Mouse (Mus musculus): Measurements from ENCODE around the gene Stard5.

The Stard5 gene

DNA sequence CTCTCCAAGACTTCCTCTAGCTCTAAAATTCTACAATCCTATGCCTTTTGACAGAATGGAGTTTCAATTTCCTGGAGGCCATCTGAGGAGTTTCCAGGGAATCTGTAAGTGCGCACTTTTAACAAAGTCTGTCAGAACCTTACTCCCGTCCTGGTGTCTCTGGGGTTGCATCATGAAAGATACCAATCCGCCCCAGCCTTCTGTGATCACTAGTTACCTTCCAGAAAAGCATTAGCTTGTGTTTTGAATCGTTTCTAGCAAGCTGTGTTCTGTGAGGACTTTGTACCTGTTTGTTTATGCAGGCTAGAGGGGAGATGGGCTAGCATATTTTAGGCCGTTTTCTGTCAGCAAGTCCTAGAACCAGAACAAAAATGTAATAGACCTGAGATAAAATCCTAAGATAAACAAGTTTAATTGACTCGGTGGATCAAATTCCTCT is 942 bp downstream of the Stard5 start:
- no peak for DNase-seq (ENCODE audit: low read depth, low spot score)

- DNase-seq (ENCODE audit: low read depth, low spot score), result no peak
These were observed 2.1 kb downstream of the Stard5 start for GRCm38 (mm10) chr7:83633856-83634255.

- DNase-seq (ENCODE audit: low read depth, low spot score), result no peak
These were observed 4.0 kb downstream of the Stard5 start for GRCm38 (mm10) chr7:83635726-83636125.

DNA sequence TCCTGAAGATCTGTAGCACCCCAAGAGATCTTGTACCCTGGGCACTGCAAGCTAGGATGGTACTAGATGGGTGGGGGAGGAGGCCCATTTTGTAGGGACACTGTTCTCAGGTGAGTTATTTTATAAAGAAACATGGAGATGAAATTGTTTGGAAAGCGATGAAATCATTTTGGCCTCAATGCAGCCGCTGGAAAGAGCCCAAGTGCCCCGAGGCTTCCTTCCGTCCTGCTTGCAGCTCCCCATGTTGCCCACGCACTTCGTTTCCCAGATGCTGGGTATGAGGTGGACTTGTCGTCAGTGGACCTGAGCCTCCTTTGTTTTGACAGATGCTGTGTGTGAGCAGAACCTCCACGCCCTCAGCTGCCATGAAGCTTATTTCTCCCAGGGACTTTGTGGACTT is 4.7 kb downstream of the Stard5 start:
- no peak for DNase-seq (ENCODE audit: low read depth, low spot score)

- DNase-seq (ENCODE audit: low read depth, low spot score), result no peak
These were observed 6.2 kb downstream of the Stard5 start for GRCm38 (mm10) chr7:83637781-83638583.

- DNase-seq (ENCODE audit: low read depth, low spot score), result no peak
These were observed 7.3 kb downstream of the Stard5 start for GRCm38 (mm10) chr7:83639084-83639483.

- no peak for DNase-seq (ENCODE audit: low read depth, low spot score)
These were observed 8.8 kb downstream of the Stard5 start for GRCm38 (mm10) chr7:83640581-83640980.

DNA sequence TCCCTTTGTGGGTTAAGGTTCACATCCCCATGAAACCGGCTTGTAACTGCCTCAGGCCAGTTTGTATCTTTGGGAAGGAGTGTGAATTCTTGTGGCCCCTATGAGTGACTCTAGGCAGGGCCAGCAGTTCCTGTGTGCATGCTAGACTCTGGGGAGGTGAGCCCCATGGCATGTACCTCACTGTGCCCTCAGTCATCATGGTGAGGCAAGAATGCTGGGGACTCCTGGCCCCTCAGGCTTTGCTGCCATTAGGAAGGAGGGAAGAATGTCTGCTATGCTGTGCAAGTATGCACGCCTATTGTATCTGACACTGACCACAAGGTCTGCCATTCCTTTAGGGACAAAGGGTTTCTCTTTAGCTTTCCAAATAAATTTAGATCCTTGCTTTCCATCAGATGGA is 9.4 kb downstream of the Stard5 start:
- peak; percentile 21 for DNase-seq (ENCODE audit: low read depth, low spot score)

DNA sequence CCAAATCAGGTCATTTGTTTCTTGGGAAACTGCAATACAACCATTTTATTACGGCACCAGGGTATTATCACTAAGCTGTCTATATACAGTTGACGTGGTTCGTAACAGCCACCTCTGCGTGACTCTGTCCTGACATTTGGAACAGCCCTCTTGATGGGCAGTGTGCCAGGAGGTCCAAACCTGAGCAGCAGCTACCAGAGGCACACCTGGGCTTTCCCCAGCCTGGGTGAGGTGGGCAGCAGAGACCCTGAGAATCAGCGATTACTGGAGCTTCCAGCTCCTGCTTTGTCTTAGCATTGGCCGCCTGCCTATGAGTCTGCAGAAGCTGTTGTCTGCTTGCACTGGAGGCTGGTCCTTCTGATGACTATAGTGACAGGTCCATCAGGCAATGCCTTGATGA is 11.8 kb downstream of the Stard5 start:
- DNase-seq (ENCODE audit: low read depth, low spot score), result no peak

- DNase-seq (ENCODE audit: low read depth, low spot score), result no peak
These were observed 13.0 kb downstream of the Stard5 start for GRCm38 (mm10) chr7:83644761-83645160.

GRCm38 (mm10) chr7:83645476-83645875 is 13.7 kb downstream of the Stard5 start:
- DNase-seq (ENCODE audit: low read depth, low spot score), result no peak

DNA sequence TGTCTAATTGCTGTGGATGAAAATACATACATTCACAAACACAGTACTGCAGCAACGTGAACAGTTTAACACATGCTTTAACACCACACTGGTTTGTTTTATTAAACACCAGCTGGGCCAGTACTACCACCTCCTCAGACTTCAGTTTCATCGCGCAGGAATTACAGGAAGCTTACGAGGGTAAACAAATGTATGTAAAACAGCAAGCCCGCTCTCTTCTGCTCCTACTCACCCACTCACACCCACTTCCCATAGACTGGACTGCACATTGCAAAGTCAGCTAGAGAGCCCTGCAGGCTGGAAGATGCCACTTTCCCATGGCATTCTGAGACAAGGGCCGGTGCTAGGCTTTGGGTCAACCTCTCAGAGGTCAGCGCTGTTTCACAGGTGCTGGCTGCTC is 17.0 kb downstream of the Stard5 start:
- no peak for DNase-seq (ENCODE audit: low read depth, low spot score)

- no peak for DNase-seq (ENCODE audit: low read depth, low spot score)
These were observed 18.9 kb downstream of the Stard5 start for GRCm38 (mm10) chr7:83650638-83651037.

- no peak for DNase-seq (ENCODE audit: low read depth, low spot score)
These were observed 20.7 kb downstream of the Stard5 start for GRCm38 (mm10) chr7:83652498-83652897.

- no peak for DNase-seq (ENCODE audit: low read depth, low spot score)
These were observed 21.9 kb downstream of the Stard5 start for GRCm38 (mm10) chr7:83653605-83654051.

DNA sequence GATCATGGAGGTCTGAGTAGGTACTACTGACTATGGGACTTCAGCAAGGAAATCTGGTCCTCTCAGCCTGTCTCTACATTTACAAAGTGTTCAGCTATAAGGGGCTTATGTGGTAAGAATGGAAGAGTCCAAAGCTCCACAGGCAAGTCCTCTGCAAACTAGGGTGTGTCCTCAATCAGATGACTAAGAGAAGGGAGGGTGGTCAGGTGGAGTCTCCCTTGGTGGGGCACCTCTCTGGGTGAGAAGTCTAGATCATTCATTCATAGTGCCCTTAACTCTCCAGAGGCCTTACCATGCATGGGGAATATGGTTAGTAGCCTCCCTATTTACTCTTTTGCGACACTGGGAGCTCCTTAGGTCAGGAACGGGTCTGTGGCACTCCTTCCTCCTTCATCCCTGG is 22.4 kb downstream of the Stard5 start:
- DNase-seq (ENCODE audit: low read depth, low spot score), result no peak

- DNase-seq (ENCODE audit: low read depth, low spot score), result no peak
These were observed 23.3 kb downstream of the Stard5 start for GRCm38 (mm10) chr7:83654938-83655630.

DNA sequence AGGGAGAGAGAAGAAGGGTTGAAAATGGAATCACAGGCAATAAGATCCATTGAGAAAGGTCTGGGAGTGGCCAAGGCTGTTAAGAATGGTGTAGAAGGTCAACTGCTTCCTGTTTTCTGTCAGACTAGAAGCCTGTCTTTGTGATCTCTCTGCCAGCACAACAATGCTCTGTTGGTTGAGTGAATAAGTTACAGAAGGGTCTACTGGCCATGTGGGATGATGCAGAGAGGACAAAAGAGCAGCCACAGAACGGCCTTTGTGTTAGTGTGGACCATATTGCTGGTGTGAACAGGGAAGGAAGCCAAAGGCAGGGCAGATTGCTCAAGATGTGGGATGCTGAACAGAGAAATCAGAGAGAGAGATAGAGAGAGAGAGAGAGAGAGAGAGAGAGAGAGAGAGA is 27.0 kb downstream of the Stard5 start:
- no peak for DNase-seq (ENCODE audit: low read depth, low spot score)

DNA sequence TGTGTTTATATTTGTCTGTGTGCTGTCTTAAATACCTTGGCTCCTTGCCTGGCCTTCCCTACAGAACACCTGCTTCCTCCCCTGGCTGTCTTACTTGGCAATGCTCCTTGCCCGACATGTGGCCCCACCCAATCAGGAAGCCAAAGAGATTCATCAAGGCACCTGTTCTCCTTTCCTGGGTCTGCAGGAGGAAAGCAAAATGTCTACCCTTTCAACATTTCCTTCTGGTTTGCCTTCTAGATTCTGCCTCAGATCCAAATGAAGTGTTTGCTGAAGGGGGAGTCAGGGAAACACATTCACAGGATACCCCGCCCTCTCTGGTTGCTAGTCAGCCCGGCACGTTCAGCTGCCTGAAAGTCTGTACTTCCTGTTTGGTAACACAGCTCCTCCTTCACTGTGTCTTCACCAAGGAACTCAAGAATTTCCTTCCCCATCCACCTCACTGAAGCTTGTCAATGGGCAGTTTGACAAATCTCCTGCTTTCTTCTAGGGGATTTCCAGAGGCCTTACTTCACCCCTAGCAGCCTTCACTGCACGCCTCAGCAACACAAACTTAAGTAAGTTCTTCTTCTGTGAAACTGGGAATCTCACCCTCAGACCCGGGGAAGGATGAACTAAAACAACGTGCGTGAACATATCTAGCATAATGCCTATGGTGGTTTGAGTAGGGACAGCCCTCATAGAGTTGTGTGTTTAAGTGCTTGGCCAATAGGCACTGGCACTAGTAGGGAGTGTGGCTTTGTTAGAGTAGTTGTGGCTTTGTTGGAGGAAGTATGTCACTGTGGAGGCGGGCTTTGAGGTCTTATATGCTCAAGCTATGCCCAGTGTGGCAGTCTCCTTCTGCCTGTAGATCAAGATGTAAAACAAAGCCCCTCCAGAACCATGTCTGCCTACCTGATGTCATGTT is 27.7 kb downstream of the Stard5 start:
- DNase-seq (ENCODE audit: low read depth, low spot score), result no peak

GRCm38 (mm10) chr7:83660273-83660691 is 28.5 kb downstream of the Stard5 start:
- DNase-seq (ENCODE audit: low read depth, low spot score), result no peak

- no peak for DNase-seq (ENCODE audit: low read depth, low spot score)
These were observed 29.3 kb downstream of the Stard5 start for GRCm38 (mm10) chr7:83661031-83661430.

- no peak for DNase-seq (ENCODE audit: low read depth, low spot score)
These were observed 30.0 kb downstream of the Stard5 start for GRCm38 (mm10) chr7:83661763-83662162.
